Mouse (Mus musculus) brain, embryonic 14.5 days (tissue): Measurements from ENCODE around the gene Stx3. TPM values are rescaled to one million over a fixed set of nuclear protein-coding genes. Genes with fewer than 3 reads are reported as not detected.

Experiments
- DNase-seq: peaks from one replicate; pipeline ENCODE4 v3.0.0-alpha.2; 2011; ENCODE audit warnings: low read depth
- CTCF ChIP-seq: fragments of 200-500 bp; IDR thresholded peaks from 2 replicates; pipeline ENCODE4 v1.5.1; 2012; ENCODE audit warnings: inconsistent platforms, mild to moderate bottlenecking, moderate library complexity, borderline replicate concordance; ENCODE audit not compliant: insufficient read depth, insufficient read length; ENCODE audit errors: extremely low read depth
- POLR2A ChIP-seq: fragments of 200-500 bp; IDR thresholded peaks from 2 replicates; pipeline ENCODE4 v1.6.1; 2012; ENCODE audit warnings: mild to moderate bottlenecking, inconsistent platforms, borderline replicate concordance; ENCODE audit not compliant: poor library complexity, insufficient read depth, insufficient read length, severe bottlenecking; ENCODE audit errors: extremely low read depth
- polyA plus RNA-seq: library from polyadenylated mRNA; depleted of rRNA; stranded (reverse); fragments of >200 nt; gene quantifications from 2 replicates; pipeline ENCODE4 v1.2.3, GENCODE M21; 2012; rRNA removed

The Stx3 gene
- polyA plus RNA-seq, result 29.7 and 35.7 TPM in 2 replicates

DNA sequence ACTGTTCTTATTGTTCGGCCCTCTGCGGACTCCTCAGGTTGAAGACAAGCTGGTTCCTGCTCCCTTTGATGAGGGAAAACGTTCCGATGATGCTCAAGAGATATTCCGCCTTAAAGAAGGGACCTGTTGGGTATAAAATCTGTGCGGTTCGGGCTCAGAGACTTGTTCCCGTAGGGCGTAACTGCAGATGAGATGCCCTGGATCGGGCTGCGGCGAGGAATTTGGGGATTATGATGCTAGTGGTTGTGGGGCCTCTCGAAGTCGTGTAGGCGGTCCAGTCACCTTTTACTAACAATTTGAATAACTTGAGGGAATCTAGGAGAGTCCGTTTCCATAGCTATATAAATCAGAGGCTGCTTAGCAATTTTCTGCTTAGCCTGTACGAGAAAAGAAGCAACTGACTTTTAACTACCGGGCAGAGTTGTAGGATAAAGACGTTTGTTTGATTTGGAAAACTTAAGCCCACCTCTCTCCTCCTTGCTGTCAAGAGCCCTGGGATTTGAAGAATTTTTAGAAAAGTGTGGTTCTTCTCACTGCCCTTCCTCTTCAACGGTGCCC lies at the start of gene Stx3:
Gene Stx3, minus strand, starts transcription at position 261 of the 558 bp plus-strand sequence.
- no peak for TF ChIP-seq CTCF
- no peak for TF ChIP-seq POLR2A
- no peak for DNase-seq

DNA sequence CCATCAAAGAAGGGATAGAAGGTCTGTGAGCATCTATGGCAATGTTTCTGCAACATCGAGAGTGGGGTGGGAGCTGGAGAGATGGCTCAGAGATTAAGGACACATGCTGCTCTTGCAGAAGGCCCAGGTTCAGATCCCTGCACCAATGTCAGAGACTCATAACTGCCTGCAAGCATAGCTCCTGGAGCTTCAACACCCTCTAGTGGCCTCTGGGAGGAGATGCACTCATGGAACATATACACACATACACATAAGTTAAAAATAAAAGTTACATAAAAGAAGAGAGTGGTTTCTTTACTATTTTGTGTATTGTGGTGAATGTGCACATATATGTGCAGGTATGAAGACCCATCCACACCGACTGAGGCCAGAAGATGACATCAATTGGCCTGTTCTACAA lies 48.6 kb upstream of the Stx3 start:
- no peak for DNase-seq
- TF ChIP-seq CTCF (no peak), POLR2A (no peak)

- TF ChIP-seq CTCF, result no peak
- no peak for TF ChIP-seq POLR2A
- no peak for DNase-seq
These were observed 41.8 kb upstream of the Stx3 start, which contains the start of gene Olfr1418 for GRCm38 (mm10) chr19:11860966-11861365. TSS of gene Olfr1418 (minus strand) at chr19:11861066.

DNA sequence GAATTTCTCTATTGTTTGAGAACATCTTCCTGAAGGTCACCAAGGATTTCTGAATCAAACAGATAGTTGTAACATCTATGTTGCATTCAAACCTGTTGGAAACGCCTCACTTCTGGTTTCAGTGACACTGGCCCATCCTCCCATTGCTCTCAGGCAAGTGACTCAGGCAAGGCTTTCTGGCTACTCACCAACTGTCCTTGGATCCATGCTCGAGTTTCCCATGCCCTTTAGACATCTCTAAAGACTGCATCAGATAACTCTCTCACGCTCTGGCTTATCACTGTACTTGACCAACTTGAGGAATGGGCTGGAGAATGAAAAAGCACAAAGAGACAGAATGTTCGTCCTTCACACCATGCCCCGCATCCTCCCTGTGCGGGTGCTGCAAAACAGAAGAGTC lies 37.3 kb upstream of the Stx3 start:
- no peak for TF ChIP-seq CTCF
- no peak for TF ChIP-seq POLR2A
- no peak for DNase-seq

GRCm38 (mm10) chr19:11854821-11855220 lies 35.6 kb upstream of the Stx3 start:
- TF ChIP-seq POLR2A (no peak), CTCF (no peak)
- no peak for DNase-seq

GRCm38 (mm10) chr19:11852652-11853051 lies 33.4 kb upstream of the Stx3 start:
- DNase-seq, result no peak
- no peak for TF ChIP-seq POLR2A
- no peak for TF ChIP-seq CTCF

GRCm38 (mm10) chr19:11846333-11846732 lies 27.1 kb upstream of the Stx3 start:
- DNase-seq, result no peak
- TF ChIP-seq CTCF (no peak), POLR2A (no peak)

- TF ChIP-seq POLR2A (no peak), CTCF (no peak)
- DNase-seq, result no peak
These were observed 19.9 kb upstream of the Stx3 start, which contains the start of gene Olfr1417 for GRCm38 (mm10) chr19:11839119-11839518. TSS of gene Olfr1417 (minus strand) at chr19:11839219.

DNA sequence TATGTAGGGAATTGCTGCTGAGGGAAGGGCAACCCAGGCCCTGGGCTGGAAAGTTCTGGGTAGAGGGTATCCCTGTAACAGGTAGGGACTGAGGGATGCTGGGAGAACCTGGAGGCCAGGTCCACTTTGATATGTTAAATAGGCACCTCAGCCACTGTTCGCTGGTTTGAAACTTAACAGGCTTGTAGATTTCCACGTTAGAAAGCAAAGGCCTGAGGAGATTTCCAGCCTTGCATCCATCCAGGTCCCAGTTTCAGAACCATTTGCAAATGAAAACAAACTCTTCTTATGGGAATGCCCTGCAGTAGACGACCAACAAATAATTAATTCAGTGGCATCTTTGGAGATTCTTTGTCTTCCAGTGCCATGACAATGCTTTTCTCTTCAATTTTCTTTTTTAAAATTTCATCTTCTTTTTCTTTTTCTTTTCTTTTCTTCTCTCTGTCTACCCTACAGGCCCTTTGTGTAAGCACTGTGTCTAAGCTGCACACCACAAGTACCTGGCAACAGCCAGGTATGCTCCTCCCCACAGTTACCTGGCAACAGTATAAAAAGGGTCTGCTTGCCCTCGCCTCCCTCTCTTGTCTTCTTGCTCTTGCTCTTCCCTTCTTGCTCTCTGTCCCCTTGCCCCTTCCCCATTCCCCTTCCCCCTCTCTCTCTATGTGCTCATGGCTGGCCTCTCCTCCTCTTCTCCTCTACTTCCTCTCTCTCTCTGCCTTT lies 4.3 kb upstream of the Stx3 start:
- TF ChIP-seq CTCF, result no peak
- no peak for TF ChIP-seq POLR2A

DNA sequence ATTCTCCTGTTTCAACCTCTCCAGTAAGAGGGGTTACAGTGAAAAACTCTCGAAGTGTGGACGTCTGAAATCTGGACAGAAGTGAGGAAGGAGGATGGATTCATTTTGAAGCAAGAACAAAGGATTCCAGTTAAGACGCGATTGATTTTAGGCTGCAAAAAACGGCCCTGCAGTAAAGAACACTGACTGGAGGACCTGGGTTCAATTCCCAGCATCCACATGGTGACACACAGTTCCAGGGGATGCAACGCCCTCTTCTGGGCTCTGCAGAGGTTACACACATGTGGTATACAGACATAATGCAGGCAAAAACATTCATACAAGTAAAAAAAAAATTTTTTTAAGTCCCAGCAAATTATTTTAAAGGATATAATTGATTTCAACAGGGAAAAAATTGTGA lies 1.0 kb upstream of the Stx3 start:
- no peak for DNase-seq
- TF ChIP-seq CTCF (peak; percentile 7; the same call in 1 of the 2 replicates), POLR2A (no peak)

More for the DNA sequence above, 4.3 kb upstream of the Stx3 start:
- DNase-seq, result no peak

DNA sequence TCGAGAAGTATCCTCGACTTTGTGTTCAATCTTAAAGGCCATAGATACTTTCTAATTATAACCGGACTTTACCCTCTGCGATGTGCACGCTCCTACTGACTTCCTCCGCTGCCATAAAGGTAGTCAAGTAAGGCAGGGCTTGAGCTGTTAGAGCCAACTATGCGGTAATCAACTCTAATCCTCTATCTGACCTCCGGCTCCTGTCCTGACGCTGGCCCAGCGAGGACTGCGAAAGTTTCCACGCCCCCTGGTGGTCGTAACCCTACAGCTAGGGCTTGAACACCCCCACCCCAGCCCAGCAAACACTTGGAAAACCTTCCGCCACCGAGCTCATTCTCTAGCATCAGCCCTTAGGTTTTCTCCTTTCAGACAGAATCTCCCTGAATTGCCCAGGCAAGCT lies 597 bp upstream of the Stx3 start:
- peak; percentile 89 for DNase-seq
- peak; percentile 74 for TF ChIP-seq CTCF
- no peak for TF ChIP-seq POLR2A
